Mouse (Mus musculus) right cerebral cortex, adult 2 months (tissue): ENCODE results near the gene Epyc.

Experiments used
- DNase-seq, 2 experiments: peaks; one replicate each; pipeline ENCODE4 v3.0.0; 2021 to 2022; ENCODE audit warnings: low spot score in 2 of 2

Gene Epyc

DNA sequence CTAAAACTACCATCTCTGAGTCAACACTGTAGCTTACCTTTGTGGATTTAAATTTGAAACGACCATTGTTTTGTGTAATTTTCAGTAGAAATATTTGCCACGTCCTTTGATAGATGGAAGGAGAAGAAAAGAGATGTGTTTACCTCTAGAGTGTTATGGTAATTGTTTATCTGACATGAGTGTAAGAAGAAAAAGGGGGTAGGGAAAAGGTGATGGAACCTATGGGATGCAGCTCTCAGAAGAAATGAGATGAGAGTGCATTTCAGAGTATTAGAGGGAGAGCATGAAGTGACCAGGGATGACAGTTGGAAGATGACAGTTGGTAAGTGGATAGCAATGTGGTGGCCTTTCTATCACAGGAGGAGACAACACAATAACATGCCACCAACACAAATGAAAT, at the start of gene Epyc:
Epyc (plus strand) TSS at position 301 of the 400 bp plus-strand sequence.
- no peak for DNase-seq

DNA sequence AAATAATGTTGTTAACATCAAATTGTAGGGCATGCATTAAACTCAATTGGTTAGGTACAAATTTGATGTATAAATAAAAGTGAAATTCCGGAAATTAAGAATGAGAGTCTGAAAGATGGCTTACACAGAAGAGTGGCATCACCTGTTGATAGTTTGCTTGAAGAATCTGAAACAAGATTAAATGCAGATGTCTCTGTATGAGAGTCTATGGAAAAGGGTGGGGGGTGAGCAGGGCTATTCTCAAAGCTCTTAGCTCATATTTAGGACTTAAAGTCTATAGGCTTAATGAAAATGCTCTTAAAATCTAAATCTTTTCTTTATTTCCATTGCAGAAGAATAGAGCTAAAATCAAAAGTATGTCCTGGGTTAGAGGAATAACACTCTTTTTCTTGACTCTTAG, 48.2 kb upstream of the Epyc start:
- DNase-seq = no peak

- no peak for DNase-seq
Observed at GRCm38 (mm10) chr10:97601744-97602143, 42.1 kb upstream of the Epyc start.

GRCm38 (mm10) chr10:97603256-97603655, 40.6 kb upstream of the Epyc start:
- DNase-seq = no peak

- DNase-seq = no peak
Observed at GRCm38 (mm10) chr10:97606579-97606978, 37.3 kb upstream of the Epyc start, which contains the start of gene Kera. Gene Kera (plus strand): TSS chr10:97606879.

GRCm38 (mm10) chr10:97622328-97622727, 21.5 kb upstream of the Epyc start:
- no peak for DNase-seq

- no peak for DNase-seq
Observed at GRCm38 (mm10) chr10:97624381-97624780, 19.5 kb upstream of the Epyc start.

DNA sequence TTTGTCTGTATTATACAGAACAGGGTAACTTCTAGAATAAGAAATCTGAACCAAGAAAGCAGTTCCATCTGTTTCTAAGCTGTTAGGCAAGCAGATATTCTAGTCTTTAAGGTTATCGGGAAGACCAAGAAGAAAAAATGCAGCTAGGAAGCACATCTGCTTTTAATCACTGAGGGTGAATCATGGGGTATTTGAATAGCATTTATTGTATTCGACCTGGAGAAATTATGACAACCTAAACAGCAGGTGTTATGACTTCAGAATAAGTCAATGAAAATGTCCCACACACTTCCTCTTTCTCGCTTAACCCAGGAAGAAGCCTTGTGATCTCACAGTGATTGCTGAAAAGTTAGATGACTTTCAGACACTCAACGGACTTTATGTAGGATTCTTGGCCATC, 18.8 kb upstream of the Epyc start:
- no peak for DNase-seq

DNA sequence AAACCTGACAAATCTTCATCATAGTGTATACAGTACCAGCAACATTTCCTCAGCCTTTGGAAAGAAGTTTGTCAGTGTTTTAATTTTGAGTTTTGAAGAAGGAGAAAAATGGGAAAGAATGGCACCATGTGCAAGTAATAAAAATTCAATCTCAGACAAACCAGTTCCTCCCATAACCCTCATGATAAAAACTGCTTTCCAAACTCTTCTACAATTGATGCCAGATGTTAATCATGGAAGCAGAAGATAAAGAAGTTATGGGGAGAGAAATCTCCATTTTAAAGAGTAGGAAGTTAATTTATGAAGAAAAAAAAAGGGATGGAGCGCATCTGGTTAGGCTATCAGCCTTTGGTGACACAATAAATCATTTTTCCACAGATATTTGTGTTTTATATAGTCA, 17.3 kb upstream of the Epyc start:
- DNase-seq = no peak

DNA sequence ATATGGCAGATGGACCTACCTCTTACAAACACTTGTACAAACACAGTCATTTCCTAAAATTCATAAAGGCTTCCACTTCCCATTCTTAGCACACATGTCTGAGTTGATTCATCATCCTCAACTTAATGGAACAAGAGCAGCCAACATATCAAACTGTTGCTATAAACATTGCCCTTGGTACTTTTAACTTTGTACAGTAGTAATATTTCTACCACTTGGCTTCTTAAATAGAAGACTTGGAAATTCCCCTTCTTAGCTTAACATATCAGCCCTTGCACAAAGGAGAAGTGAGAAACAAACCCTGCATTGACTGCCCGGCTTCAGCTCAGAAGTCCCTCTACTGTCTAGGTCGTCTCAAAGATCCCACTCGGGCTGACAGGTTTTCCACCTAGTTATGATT, 12.8 kb upstream of the Epyc start:
- no peak for DNase-seq

GRCm38 (mm10) chr10:97641926-97642325, 1.9 kb upstream of the Epyc start:
- no peak for DNase-seq

DNA sequence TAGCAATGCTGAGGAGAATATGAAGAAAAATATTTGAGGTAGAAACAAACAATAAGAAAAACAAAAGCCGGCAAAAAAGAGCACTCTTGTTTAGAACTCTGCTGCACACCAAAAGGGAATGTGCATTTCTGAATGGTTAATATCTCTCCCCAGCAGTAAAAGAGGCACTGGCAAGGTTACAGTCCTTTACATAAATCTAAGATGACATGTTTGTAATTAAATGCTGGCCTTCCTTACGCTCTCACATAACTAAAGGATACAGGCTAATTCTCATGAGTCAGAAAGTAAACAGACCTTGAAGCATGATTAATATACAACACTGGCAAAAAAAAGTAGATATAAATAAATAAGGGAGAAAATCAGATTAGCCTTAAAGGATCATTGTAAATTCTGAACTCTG, 6.5 kb downstream of the Epyc start:
- no peak for DNase-seq

GRCm38 (mm10) chr10:97659489-97659888, 15.6 kb downstream of the Epyc start:
- no peak for DNase-seq

DNA sequence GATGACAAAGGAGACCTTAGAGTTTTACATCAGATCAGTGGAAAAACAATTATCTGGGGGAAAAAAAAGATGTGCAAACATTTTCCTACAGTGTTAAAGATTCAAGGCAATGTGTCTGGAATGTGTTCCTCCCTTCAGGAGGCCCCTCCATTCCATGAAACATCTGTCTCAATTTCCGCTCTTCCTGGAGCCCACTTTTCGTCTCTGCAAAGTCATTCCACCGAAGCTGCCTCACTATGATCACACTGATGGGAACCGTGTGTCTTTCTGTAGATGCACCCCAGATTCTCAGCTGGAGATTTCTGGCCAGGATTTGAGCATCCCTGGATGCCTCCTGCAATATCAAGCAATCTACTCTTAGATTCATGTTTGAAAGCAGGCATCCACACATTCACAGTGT, 24.8 kb downstream of the Epyc start:
- DNase-seq = no peak

- no peak for DNase-seq
Observed at GRCm38 (mm10) chr10:97670202-97670601, 26.3 kb downstream of the Epyc start.

DNA sequence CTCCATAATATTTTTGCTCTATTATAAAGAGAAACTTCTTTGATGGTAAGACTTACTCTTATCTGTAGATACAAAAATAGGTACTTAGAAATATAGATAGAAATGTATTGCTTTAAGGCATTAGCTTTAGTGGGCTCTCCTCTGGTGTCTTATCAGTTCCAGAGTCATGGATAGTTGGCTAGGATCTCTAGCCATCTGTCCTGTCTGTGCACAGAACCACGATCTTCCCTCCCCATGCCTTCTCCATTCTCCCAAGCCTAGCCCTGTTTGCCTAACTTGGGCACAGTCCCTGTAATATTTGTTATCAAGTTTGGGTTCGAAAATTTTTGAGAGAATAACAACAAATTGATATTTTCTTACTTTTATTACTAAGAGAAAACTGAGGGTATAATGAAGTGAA, 29.4 kb downstream of the Epyc start:
- no peak for DNase-seq

GRCm38 (mm10) chr10:97682981-97683380, 39.1 kb downstream of the Epyc start:
- no peak for DNase-seq

- no peak for DNase-seq
Observed at GRCm38 (mm10) chr10:97687198-97687597, 43.3 kb downstream of the Epyc start.

DNA sequence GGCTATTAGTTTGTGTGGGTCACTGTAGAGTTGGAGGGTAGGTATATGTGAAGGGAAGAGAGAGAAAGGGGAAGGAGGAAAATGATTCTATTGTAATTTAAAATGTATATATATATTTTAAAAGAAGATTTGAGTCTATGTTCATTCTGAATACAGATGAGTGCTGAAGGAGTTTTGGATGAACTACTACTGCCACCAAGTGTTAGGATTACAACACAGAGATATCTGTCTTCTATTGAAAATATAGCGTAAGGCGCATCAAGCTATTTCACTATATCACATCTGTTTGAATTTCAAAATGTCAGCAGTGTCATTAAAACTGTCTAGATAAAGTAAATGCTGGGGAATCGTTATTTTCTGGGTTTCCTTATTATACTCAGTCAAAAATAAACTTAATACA, 45.6 kb downstream of the Epyc start:
- no peak for DNase-seq

GRCm38 (mm10) chr10:97692913-97693312, 49.0 kb downstream of the Epyc start, which contains the start of gene Ccer1:
Gene Ccer1 (plus strand): TSS chr10:97693059.
- DNase-seq = no peak

DNA sequence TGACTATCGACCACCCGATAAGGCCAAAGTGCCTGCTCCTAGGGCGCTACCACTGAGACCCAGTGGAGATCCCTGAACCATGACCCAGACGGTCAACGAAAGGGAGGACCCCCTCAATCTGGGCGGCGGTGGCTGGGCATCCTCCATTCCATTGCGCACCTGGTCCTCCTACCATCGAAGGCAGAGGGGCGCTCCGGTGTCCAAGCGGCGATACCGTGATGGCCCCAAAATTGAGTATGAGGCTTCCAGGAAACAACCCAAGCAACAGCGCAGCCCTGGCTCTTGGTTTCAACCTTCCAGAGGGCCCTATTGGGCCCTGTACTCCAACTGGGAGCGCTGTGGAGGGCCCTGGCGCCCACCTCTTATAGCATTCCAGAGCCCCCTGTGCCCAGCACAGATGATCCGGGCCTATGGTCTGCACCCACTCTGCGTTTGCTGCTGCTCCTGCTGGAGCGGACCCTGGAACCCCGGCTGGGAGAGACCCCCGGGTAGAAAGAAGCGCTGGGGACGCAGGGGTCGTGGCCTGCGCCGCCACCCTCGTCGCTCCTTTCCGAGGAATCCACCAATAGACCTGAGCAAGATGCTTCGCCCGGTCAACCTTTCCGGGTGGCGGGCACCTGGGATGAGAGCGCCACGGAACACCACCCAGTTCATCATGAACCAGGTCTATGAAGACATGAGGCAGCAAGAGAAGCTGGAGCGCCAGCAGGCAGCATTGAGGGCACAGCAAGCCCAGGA, 49.7 kb downstream of the Epyc start:
- no peak for DNase-seq

- DNase-seq = no peak
Observed at GRCm38 (mm10) chr10:97702321-97702720, 58.5 kb downstream of the Epyc start.

GRCm38 (mm10) chr10:97704562-97704961, 60.7 kb downstream of the Epyc start:
- DNase-seq = peak in 1 of 2 experiments; percentile 29

- peak; percentile 28 to 45 for DNase-seq
Observed at GRCm38 (mm10) chr10:97712687-97713086, 68.8 kb downstream of the Epyc start.
